Mouse (Mus musculus) gastrocnemius, postnatal 10 days (tissue): ENCODE measurements around the gene Cav2. TPM values are rescaled to one million over a fixed set of nuclear protein-coding genes. Genes with fewer than 3 reads are reported as not detected.

Experiments used
- DNase-seq: peaks from one replicate; pipeline ENCODE4 v3.0.0; 2021; ENCODE audit warnings: mixed read lengths
- total RNA-seq, 2 experiments: library from RNA; stranded (reverse); gene quantifications; 2 replicates each; pipeline ENCODE4 v1.2.3; 2021

Gene Cav2
- total RNA-seq, 2 experiments from 2014 or later, result 30.6 to 33.4 TPM

GRCm38 (mm10) chr6:17309260-17309659 is 28.3 kb downstream of the Cav2 start:
- no peak for DNase-seq

DNA sequence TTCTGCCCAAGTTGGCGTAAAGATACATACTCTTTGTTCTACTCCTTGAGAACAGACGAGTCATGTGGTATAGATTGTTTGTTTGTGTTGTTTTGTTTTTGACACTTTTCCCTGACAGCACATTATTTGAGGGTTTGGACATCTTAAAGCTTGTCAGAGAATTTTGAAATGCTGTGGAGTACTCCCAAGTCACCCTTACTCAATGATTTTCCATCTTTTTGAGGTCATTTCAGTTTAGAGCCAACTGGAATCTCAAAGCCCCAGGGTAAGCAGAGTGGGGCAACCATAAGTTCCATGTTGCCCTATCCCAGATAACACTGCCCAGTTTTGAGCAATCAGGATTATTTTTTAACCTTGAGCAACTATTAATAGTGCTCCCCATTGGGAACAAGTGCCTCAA is 33.3 kb downstream of the Cav2 start:
- DNase-seq, result no peak

GRCm38 (mm10) chr6:17314659-17315616 is 34.0 kb downstream of the Cav2 start:
- no peak for DNase-seq

GRCm38 (mm10) chr6:17316294-17317166 is 35.5 kb downstream of the Cav2 start:
- DNase-seq, result no peak

- DNase-seq, result no peak
Observed at GRCm38 (mm10) chr6:17317167-17317524, 36.2 kb downstream of the Cav2 start.

DNA sequence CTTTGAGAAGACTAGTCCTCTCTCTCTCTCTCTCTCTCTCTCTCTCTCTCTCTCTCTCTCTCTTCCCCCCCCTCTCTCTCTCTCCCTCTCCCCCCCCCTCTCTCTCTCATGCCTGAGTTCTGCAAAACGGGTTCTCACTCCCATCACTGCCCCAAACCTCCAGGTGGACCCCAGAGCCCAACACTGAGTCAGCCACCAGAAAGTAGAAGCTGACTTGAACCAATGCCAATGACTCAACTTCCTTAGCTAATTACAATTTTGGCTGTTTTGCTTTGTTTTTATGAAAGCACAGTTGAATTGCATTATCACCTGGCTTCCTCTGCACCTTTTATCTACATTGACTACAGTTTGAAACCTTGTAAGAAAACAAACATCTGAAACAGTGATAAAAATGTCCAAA is 37.0 kb downstream of the Cav2 start:
- no peak for DNase-seq

- no peak for DNase-seq
Observed at GRCm38 (mm10) chr6:17321976-17322375, 41.0 kb downstream of the Cav2 start.

- DNase-seq, result no peak
Observed at GRCm38 (mm10) chr6:17327216-17327615, 46.2 kb downstream of the Cav2 start.

DNA sequence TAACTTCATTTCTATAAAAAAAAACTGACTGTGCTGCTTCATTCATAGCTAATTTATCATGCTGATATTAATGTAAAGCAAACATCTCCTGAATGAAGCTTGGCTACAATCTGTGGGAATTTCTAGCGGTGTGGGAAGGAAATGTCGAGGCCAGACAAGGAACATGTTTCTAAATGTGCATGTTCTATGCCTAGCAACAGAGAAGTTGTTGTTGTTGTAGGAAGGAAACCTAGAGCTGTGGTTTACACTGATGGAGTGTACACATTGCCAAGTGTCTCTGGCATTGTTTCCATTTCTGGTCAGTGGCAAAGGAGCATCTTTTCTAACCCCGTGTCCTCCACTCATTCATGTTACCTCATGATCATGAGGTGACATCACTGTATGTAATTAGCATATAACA is 48.8 kb downstream of the Cav2 start:
- no peak for DNase-seq

GRCm38 (mm10) chr6:17337724-17338123 is 56.7 kb downstream of the Cav2 start:
- DNase-seq, result no peak

Other genes starting within 250 kb of the Cav2 start
- 1 to 10 TPM; 2.5 to 4.6 TPM for gene Tes, start 216.0 kb upstream of the Cav2 start, total RNA-seq
- gene Cav1, start 25.1 kb downstream of the Cav2 start, total RNA-seq, result 100 to 1,000 TPM; 308 to 358 TPM
- 10 to 100 TPM in 1 of 2 experiments, 1 to 10 TPM in 1; 8.8 to 12.9 TPM for gene Met, start 182.6 kb downstream of the Cav2 start, total RNA-seq